Mouse (Mus musculus) heart, adult 9 months (tissue): ENCODE measurements around the gene Cog4.
"Not testable (repeated sequence)": the region's sequence is repeated elsewhere in the genome, so short reads cannot be mapped to it uniquely, and the experiment has no call there.

Source experiments
- DNase-seq, 2 experiments: peaks; one replicate each; pipeline ENCODE4 v3.0.0; 2022; ENCODE audit warnings: low spot score in 2 of 2

Cog4 gene

GRCm38 (mm10) chr8:110921492-110922230 is 75.3 kb downstream of the Cog4 start:
- peak; percentile 53 to 61 for DNase-seq

GRCm38 (mm10) chr8:110925691-110926140 is 79.3 kb downstream of the Cog4 start:
- no peak for DNase-seq

GRCm38 (mm10) chr8:110926690-110927089 is 80.3 kb downstream of the Cog4 start:
- DNase-seq = no peak

- DNase-seq = no peak
These were observed 82.0 kb downstream of the Cog4 start for GRCm38 (mm10) chr8:110928435-110928834.

- no peak for DNase-seq
These were observed 82.7 kb downstream of the Cog4 start for GRCm38 (mm10) chr8:110929066-110929465.

DNA sequence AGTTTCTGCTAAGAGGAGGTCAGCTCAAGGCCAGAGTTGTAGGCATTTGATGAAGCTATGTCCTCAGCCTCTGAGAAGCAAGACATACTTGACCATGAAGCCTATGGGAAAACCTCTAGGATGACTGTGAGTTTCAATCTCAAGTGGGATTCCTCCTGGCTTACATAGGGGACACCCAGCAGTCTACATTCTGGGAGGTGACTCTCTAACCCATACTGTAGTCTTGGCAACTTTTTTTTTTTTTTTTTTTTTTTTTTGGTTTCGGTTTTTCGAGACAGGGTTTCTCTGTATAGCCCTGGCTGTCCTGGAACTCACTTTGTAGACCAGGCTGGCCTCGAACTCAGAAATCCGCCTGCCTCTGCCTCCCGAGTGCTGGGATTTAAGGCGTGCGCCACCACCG is 83.3 kb downstream of the Cog4 start:
- DNase-seq = not testable (repeated sequence)

DNA sequence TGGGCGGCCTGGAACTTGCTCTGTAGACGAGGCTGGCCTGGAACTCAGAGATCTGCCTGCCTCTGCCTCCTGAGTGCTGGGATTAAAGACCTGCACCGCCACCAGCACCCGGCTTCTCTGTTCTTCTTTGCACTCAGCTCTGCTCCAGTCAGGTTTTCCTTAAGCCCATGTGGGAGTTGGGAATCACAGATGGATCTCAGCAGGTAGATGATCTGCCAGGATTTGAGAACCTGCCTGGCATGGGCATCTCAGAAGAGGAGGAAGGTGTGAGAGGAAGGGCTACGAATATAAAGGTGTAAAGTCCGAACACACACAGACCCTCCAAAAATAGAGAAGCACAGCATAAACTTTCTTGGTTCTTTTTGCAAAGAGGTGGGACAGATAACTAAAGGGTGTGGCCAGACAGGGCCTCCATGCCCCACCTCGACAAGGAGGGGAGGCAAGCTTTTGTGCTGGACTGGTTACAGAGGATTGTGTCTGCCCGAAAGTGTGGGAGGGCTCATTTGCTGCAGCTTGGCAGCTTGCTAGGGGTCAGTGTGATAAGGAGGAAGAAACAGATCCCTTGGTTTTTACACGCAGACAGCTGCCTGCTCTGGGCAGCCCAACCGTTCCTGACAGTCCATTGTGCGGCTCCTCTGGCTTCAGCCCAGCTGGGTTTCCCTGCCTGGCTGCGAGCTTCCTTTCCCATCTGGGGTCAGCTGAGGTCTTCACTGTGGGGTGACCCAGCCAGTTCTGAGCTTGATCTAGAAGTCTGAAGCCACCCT is 85.0 kb downstream of the Cog4 start:
- peak; percentile 91 for DNase-seq
